Mouse (Mus musculus) embryonic facial prominence, embryonic 14.5 days (tissue): Measurements from ENCODE around the gene Gja4. TPM values are rescaled to one million over a fixed set of nuclear protein-coding genes. Genes with fewer than 3 reads are reported as not detected.

Experiments used
- ATAC-seq: fragments of 200-750 bp; cut with Nextera tagmentation; 2 replicates; pipeline ENCODE4 v1.8.0; 2017; ENCODE audit warnings: low read depth, moderate number of reproducible peaks, moderate TSS enrichment
- DNase-seq: peaks from one replicate; pipeline ENCODE4 v3.0.0-alpha.2; 2015; ENCODE audit warnings: low spot score
- H3K27ac ChIP-seq: fragments of 300-500 bp; sonication (generic); replicated peaks from 2 replicates; pipeline ENCODE4 v1.5.1; 2014; ENCODE audit warnings: low read depth, mild to moderate bottlenecking, low read length, moderate library complexity
- H3K27me3 ChIP-seq: fragments of 300-500 bp; sonication (generic); replicated peaks from 2 replicates; pipeline ENCODE4 v1.6.1; 2014; ENCODE audit warnings: low read length; ENCODE audit not compliant: control insufficient read depth, insufficient read depth
- H3K36me3 ChIP-seq: fragments of 300-500 bp; sonication (generic); 2 replicates; pipeline ENCODE4 v1.6.1; 2014; ENCODE audit warnings: low read length, mixed read lengths; ENCODE audit not compliant: control insufficient read depth, insufficient read depth
- H3K4me1 ChIP-seq: fragments of 300-500 bp; sonication (generic); 2 replicates; pipeline ENCODE4 v1.6.1; 2014; ENCODE audit warnings: antibody characterized with exemption, low read length; ENCODE audit not compliant: control insufficient read depth, insufficient read depth
- H3K4me2 ChIP-seq: fragments of 300-500 bp; sonication (generic); 2 replicates; pipeline ENCODE4 v1.6.1; 2014; ENCODE audit warnings: low read depth, mild to moderate bottlenecking, low read length, moderate library complexity, mixed read lengths
- H3K4me3 ChIP-seq: fragments of 300-500 bp; sonication (generic); 2 replicates; pipeline ENCODE4 v1.5.1; 2014; ENCODE audit warnings: low read depth, mild to moderate bottlenecking, low read length
- H3K9ac ChIP-seq: fragments of 300-500 bp; sonication (generic); 2 replicates; pipeline ENCODE4 v1.6.1; 2014; ENCODE audit warnings: low read depth, mild to moderate bottlenecking, low read length, moderate library complexity, mixed read lengths
- H3K9me3 ChIP-seq: fragments of 300-500 bp; sonication (generic); 2 replicates; pipeline ENCODE4 v1.6.1; 2016; ENCODE audit warnings: low read length; ENCODE audit not compliant: control insufficient read depth
- WGBS: fragments of 180-500 bp; shearing (Covaris S2); extraction: QIAGEN DNeasy Blood & Tissue Kit; methylation state at CpG from one replicate; pipeline ENCODE4 v1.1.7; 2014; 5-methylcytosine and 5-hydroxymethylcytosine counted together
- polyA plus RNA-seq: library from polyadenylated mRNA; unstranded; fragments of >200 nt; fragmentation: Nextera tagmentation; extraction: Ambion mirVana; gene quantifications from 2 replicates; pipeline ENCODE4 v1.2.1, GENCODE M21; 2014

Gja4 gene
- polyA plus RNA-seq, 1 experiment from 2014 or later: 20.7 TPM

- H3K36me3 ChIP-seq: no peaks in the 10 kb centered on the region
- DNase-seq: no peak
- H3K9ac ChIP-seq: no peak overlapping the region
- WGBS: 62% methylated on average over 4 of the region's 4 CpGs
- no peak overlapping the region for H3K27ac ChIP-seq
- no peak overlapping the region for H3K4me2 ChIP-seq
- no peak overlapping the region for H3K4me3 ChIP-seq
- no peak for ATAC-seq
- no peaks in the 10 kb centered on the region for H3K9me3 ChIP-seq
- no peaks in the 10 kb centered on the region for H3K4me1 ChIP-seq
- no peaks in the 10 kb centered on the region for H3K27me3 ChIP-seq
These were observed 26.9 kb downstream of the Gja4 start for GRCm38 (mm10) chr4:127286907-127287306.

GRCm38 (mm10) chr4:127279241-127279640, 34.6 kb downstream of the Gja4 start:
- Histone ChIP-seq H3K4me2 (no peak overlapping the region), H3K4me3 (no peak overlapping the region), H3K4me1 (no peaks in the 10 kb centered on the region), H3K27ac (no peak overlapping the region), H3K36me3 (no peaks in the 10 kb centered on the region), H3K9ac (no peak overlapping the region), H3K27me3 (no peaks in the 10 kb centered on the region), H3K9me3 (no peaks in the 10 kb centered on the region)
- ATAC-seq (no peak), DNase-seq (no peak)
- 60% methylated on average over 9 of the region's 9 CpGs for WGBS

- WGBS: 33% methylated on average over 9 of the region's 9 CpGs
- Histone ChIP-seq H3K27me3 (no peaks in the 10 kb centered on the region), H3K4me2 (no peak overlapping the region), H3K4me3 (no peak overlapping the region), H3K9ac (no peak overlapping the region), H3K27ac (no peak overlapping the region), H3K4me1 (no peaks in the 10 kb centered on the region), H3K36me3 (no peaks in the 10 kb centered on the region), H3K9me3 (no peaks in the 10 kb centered on the region)
- peak; percentile 30 for DNase-seq
- ATAC-seq: peak; percentile 53; the same call in 1 of the 2 replicates
These were observed 35.3 kb downstream of the Gja4 start for GRCm38 (mm10) chr4:127278451-127279001.

GRCm38 (mm10) chr4:127264183-127264554, 49.7 kb downstream of the Gja4 start:
- WGBS: 58% methylated on average over 5 of the region's 5 CpGs
- no peaks in the 10 kb centered on the region for H3K36me3 ChIP-seq
- no peak overlapping the region for H3K4me3 ChIP-seq
- no peaks in the 10 kb centered on the region for H3K4me1 ChIP-seq
- no peak overlapping the region for H3K27ac ChIP-seq
- ATAC-seq (no peak), DNase-seq (no peak)
- H3K4me2 ChIP-seq: no peak overlapping the region
- no peaks in the 10 kb centered on the region for H3K9me3 ChIP-seq
- H3K27me3 ChIP-seq: no peaks in the 10 kb centered on the region
- H3K9ac ChIP-seq: no peak overlapping the region

GRCm38 (mm10) chr4:127263438-127264182, 50.2 kb downstream of the Gja4 start:
- peak; percentile 24 for DNase-seq
- Histone ChIP-seq H3K4me3 (no peak overlapping the region), H3K27ac (no peak overlapping the region)

DNA sequence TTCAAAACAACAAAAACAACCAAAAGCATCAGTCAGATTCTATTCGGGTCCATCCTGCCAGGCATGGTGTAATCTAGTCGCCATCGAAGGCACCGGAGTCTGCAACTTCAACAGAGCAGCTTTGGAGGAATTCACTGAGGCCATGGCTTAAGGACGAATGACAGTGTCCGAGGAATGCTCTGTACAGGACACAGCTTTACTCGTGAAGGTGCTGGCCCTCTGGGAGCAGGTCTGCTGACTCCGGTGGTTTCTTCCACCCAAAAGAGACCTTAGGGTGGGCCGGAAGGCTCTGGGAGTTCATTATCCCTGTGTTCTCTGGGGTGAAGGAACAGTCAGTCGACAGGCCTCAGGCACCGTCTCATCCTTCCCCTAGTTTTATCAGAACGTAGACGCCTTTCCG, 52.2 kb downstream of the Gja4 start:
- WGBS: 88% methylated on average over 14 of the region's 14 CpGs
- no peak overlapping the region for H3K4me3 ChIP-seq
- no peaks in the 10 kb centered on the region for H3K27me3 ChIP-seq
- no peaks in the 10 kb centered on the region for H3K4me1 ChIP-seq
- no peaks in the 10 kb centered on the region for H3K36me3 ChIP-seq
- DNase-seq (no peak), ATAC-seq (no peak)
- no peak overlapping the region for H3K27ac ChIP-seq
- no peak overlapping the region for H3K9ac ChIP-seq
- H3K4me2 ChIP-seq: no peak overlapping the region
- no peaks in the 10 kb centered on the region for H3K9me3 ChIP-seq

More at GRCm38 (mm10) chr4:127263438-127264182, 50.2 kb downstream of the Gja4 start:
- Histone ChIP-seq H3K27me3 (no peaks in the 10 kb centered on the region), H3K4me1 (no peaks in the 10 kb centered on the region), H3K4me2 (no peak overlapping the region), H3K9me3 (no peaks in the 10 kb centered on the region), H3K9ac (no peak overlapping the region), H3K36me3 (no peaks in the 10 kb centered on the region)
- ATAC-seq: no peak
- 61% methylated on average over 19 of the region's 19 CpGs for WGBS

Other genes starting within 250 kb of the Gja4 start
- 20.5 and 25.4 TPM in 2 replicates for gene Zmym6, start 236.7 kb downstream of the Gja4 start, polyA plus RNA-seq
- gene Tmem35b, start 190.3 kb downstream of the Gja4 start, polyA plus RNA-seq: 12.4 and 15.7 TPM in 2 replicates
- gene Dlgap3, start 144.8 kb downstream of the Gja4 start, polyA plus RNA-seq: 2.3 and 2.8 TPM in 2 replicates
- gene Smim12, start 70.3 kb downstream of the Gja4 start, polyA plus RNA-seq: 45.7 and 47.9 TPM in 2 replicates
- 5.4 and 5.7 TPM in 2 replicates for gene Gjb3, start 16.8 kb upstream of the Gja4 start, polyA plus RNA-seq
- gene Gjb4, start 40.0 kb upstream of the Gja4 start, polyA plus RNA-seq: 0.60 and 1.3 TPM in 2 replicates
- gene Gjb5, start 44.1 kb upstream of the Gja4 start, polyA plus RNA-seq: 1.1 and 1.4 TPM in 2 replicates